Mouse (Mus musculus) thymus, postnatal 25 days (tissue): ENCODE measurements around the gene Tenm2.

Experiments used
- DNase-seq: peaks from one replicate; pipeline ENCODE4 v3.0.0; 2022

The Tenm2 gene

DNA sequence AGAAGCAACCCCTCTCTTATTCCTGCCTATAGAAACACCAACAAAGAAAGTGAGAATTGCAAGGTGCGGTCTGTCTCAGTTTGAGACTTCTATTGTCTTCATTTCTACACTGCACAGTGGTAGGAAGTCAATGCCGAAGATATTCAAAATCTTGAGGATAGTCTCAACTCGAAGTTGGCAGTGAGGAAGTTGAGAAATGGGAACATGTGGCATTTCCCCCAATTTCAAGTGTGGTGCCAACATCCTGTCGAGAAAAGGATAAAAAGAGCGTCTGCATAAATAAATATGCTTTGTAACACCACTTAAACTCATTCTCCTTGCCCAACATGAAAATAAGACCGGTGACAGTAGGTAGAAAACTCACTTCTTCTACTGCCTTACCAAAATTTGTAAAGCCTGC is 898.7 kb downstream of the Tenm2 start:
- no peak for DNase-seq

DNA sequence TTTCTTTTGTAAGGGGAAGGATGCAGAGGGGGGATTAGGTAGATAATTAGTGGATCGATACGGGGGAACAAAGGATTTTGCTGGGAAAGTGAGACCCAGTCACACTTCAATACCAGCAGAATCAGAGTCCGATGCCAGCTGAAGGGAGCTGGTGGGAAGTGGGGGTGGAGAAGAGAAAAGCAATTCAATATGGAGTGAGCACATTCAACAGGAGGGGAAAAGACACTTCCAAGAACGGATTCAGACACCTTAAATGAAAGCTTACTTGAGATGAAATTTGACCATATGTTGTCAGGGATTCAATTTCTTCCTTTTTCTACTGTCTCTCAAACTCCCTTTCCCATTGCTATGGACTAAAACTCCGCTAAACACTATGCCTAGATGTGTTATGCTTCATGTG is 900.6 kb downstream of the Tenm2 start:
- no peak for DNase-seq

DNA sequence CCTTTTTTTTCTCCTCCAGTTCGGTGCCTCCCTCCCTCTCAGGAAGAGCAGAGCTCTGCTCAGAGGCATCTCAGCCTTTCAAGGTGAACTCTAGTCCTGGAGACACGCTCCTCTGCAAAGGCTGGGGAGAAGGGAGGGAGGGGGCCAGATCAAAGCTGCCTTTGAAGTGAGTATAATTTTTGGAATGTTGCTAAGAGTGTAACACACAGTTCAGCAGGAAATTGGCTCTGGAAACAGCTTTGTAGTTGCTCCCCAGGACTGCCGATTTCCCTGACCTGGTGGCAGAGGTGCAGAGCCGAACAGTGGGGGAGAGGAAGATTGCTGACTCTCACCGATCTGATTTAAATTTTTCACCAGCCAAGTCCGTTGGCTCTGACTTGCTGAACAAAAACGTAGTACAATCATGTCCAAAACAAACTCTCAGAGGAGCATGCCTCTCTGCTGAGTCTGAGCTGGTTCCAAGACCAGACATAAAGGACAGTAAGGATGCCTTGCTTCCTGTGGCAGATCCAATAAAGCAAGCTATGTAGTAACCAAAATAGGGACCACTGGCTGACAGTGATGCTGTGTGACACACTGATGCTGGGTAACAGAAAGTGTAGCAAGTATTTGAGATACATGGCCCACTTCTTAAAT is 901.5 kb downstream of the Tenm2 start:
- DNase-seq = no peak

DNA sequence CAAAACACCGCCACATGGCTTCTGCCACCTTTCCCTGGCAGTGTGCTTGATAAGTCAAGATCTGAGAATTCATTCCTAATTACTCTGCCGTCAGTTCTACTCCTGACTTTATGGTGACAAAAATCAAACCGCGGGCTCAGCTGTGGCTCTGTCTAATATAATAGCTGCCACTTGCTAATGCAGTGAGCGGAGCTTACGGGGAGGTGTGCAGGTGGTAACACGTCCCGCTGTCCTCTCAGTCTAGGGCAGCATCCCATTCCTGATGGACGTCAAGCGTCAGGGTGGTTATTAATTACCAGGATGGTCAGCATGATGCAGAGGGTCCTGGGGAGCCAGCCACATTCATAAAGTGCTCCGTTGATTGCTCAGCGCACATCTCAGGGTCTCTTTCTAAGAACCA is 903.5 kb downstream of the Tenm2 start:
- DNase-seq = no peak

DNA sequence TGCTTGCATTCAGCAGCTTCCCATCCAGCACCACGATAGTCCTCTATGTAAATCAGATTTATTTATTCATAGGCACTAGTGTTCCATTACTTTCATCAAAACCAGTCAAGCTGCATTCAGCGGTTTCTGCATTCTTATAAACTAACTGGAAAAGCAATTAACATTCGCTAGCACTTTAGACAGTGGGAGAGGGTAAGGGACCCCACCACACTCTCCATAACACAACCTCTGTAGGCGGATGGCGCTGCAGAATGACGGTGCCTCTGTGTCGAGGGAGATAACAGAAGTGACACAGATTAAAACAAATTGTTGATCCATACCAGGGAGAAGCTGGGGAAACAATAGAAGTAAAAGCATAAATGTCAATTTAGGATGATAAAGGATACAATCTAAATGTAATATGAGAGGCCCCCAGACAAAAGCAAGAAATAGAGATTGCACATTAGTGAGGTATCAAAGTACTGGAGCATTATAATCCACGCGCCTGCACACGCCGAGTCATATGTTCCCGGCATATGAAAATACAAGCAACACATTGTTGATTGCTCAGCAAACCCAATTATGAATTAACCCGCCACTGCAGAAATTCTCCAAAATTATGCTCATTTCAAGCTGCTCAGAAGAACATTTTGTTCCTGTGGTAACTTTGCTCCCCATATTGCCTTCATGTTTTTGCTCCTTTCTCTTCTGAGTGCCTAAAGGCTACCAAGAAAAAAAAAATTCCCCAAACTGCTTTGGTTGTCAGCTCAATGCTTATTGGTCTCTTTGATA is 904.2 kb downstream of the Tenm2 start:
- no peak for DNase-seq

DNA sequence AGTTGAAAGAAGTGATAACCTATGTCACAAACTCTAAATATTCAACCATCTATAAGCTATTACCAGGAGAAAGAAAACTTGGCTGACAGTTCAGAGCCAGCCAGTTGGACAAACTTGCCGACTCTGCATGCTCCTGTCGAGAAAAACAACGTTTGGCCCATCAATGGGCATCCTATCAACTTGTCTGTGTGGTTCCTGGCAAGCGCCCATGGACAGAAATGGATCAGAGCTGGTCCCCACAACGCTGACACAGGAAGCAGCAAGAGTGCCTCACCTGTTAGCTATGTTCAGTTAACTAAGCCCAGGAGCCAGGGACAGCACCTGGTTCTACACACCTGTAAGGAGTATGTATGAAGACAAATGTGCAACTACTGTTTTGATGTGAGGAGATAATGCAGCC is 908.5 kb downstream of the Tenm2 start:
- no peak for DNase-seq

DNA sequence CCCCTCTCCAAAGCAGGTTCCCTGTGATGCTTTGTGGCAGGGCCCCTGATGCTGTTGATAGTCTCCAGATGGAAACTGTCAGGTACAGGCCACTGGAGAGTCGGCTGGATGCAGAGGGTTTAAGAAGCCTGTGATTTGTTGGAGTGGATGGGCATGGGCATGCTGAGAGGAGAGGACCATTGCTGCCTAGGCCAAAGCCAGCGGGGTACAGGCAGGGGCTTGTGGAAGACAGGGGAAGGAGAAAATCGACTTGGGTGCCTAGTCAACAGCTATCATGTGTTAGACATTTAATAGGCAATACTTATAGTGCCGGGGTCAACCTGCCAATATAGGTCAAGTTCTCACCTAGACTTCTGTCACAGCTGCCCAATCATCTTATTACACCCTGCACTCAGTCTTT is 926.4 kb downstream of the Tenm2 start:
- DNase-seq = no peak

DNA sequence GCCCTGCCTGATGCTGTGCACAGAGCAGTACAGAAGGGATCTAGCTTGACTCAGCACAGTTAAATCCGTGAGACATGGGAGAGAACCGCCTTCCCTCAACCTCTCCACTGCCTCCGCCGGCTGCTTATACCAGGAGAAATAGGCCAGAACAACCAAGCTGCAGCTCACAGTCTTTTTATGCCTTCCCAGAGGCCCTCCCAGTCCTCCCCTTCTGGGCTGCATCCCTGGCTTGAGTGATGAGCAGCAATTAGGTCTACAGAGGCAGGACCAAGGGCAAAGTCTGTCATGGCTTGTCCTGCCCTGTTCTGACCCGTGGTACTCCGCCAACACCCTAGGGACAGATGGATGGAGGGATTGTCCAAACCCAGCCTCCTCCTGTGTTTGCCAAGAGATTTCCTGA is 928.5 kb downstream of the Tenm2 start:
- DNase-seq = no peak

DNA sequence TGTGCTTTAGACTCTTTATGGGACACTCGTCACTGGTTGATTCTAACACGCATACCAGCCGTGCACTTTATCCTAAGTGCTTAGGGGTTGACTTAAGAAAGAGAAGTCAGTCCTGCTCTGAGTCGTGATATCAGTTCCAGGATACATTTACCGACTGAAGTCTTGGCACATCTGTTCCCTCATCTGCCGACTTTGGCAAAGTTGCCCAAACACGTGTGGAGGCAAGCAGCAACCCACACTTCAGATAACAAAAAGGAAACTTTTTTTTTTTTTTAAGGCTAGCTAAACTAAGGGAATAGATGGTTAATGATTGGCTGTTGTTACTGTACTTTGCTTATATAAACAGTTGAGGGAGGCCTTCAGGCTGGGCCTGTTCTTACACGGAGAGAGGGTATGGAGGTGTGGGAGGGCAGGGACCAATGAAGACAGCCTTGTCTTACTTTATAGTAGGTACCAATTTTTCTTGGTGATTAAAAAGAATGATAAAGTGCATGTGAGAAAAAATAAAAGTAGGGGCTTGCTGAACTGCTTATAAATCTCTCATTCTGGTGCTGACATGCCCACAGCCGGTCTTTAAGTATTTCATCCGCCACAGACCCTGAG is 930.3 kb downstream of the Tenm2 start:
- DNase-seq = no peak

DNA sequence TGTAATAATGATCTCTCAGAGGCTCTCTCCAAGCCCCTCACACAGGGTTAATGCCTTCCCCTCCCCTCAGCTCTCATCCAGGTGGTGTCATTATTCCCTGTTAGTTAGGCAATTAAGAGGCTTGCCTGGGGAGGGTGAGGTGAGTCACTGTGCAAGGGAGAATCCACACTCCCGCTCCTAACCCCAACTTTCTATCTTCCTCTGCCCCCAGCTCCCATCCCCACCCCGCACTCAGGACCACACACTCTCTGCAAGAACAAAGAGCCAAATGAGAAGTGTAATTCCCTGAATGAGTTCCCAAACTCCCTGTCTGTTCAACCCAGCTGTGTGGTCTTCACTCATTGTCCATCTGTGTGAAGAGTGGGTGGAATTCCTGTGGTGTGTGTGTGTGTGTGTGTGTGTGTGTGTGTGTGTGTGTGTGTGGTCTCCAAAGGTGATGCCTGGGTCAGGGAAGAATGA is 932.8 kb downstream of the Tenm2 start:
- DNase-seq = no peak

DNA sequence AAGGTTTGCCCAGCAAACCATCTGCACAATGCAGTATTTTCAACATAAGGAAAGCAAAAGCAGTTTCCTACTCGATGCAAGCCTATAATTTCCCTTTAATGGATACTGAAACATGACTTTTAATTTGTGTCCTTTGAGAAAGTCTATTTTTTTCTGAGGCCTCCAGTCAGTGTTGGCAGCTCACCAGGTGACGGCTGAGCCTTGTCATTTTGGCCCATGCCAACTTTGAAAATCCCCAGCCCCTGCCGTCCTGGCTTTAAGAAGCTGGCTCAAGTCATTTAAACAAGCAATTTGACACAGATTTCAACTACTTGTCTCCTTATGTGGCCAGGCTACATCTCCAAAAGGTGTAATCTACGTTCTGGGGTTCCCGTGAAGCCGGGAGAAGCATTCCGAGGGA is 933.7 kb downstream of the Tenm2 start:
- DNase-seq = no peak

DNA sequence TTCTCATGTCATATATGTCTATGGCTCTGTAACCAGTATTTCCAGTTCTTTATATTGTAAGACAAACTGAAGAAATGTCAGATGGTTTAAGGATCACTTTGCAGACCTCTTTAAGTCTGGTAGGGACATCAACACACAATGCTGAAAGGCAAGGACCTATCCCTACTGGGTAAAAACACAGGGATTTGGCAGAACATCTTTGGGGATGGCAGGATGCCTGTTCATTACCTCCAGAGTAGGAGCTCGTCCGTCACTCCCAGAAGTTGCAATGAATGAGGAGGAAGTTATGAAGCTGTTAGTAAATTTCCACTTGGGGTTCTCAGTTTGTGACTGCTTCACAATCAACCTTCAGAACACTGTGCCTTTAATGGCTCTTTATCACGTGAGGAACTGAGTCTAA is 939.2 kb downstream of the Tenm2 start:
- no peak for DNase-seq

DNA sequence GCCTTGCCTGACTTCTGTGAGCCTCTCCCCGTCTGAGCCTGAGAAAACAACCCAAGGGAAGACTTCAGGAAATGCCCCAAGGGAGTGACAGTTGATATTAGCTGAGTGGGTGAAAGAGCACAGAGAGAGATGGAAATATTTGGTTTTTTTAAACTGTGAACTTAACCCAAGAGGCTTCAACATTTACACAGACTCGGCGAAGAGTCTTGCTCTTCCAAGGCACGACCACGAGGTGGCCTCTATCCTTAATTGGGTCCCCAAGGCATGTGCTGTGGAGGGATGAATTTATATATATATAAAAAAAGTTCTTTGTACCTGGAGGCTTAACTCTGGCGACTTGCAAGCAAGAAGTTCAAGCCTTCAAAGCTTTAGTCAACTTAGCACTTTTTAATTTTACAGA is 943.6 kb downstream of the Tenm2 start:
- no peak for DNase-seq

DNA sequence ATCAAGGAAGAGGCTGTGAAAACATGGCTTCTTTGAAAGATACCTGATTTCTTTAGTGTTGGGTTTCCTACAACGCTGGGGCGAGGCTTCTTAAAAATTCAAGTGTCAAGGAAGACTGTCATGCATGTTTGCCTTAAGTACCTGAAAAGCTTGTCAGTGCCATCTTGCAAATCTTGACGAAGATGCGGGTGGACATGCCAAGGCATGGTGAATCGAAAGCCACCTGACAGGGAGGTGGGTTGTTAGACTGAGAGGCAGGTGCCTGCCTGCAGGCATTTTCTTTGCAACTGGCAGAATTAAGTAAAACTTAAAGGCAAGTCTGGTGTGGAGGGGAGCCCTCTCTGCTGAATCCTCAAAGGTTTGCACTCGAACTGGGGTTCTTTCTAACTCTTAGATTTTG is 949.5 kb downstream of the Tenm2 start:
- no peak for DNase-seq

DNA sequence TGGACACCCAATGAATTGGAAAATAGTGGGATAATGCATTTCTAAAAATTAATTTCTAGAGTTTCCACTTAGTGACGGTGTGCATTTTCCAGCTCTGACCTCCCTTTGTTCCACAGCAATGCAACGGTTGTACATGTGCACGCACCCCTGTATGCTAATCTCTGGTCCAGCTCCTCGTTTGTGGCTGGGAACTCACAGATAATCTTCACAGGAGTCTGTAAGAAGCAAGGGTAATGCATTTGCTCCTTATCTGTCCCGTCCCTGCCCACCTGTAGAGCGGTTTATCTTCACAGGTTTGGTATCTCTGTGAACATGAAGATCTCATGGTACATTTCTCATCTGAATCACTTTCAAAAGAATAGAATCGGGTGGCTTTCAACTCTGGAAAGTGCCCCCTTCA is 955.2 kb downstream of the Tenm2 start:
- DNase-seq = no peak

DNA sequence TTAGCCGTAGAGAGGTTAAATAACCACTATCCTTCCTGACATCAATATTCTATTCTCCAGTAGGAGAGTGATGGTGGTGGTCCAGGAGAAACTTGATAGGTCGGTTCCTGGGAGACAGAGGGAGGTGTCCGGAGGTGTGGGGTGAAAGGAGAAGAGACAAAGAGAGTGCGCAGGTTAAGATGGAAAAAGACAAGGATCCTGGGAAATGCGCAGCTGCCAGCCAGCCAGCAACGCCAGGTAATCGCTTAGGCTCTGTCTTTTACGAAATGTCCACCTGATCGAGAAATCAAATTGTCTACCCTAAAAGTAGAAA is 957.9 kb downstream of the Tenm2 start:
- no peak for DNase-seq

DNA sequence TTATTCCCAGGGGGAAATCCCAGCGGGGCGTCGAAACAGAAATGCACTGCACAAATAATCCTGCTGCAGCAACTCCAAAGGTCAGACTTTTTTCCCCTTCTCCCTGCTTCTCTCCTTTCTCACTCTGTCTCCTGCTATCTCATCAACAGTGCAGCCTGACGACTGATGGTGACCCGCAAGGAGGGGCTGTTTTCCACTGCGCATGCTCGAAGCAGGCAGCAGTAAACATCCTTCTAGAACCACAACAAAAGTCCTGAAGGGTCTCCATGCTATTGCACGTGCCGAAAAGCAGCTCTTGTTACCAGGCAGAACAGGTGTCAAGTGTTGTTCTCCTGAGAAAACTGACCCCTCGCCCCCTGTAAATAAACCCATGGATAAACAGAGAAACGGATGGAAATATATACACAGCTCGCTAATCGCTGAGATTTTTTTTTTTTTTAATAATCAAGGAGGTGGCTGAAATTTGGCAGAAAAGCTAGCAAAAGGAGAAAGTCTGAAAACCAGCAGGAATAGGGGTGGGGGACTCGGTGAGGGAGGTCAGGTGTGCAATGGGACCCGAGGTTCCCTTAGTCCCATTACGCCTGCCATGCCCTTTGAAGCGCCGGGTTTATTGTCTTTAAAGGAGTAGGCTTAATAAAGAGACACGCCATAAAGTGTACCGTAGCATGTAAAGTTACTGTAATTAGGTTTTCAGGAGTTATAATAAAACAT is 958.4 kb downstream of the Tenm2 start:
- DNase-seq = no peak

DNA sequence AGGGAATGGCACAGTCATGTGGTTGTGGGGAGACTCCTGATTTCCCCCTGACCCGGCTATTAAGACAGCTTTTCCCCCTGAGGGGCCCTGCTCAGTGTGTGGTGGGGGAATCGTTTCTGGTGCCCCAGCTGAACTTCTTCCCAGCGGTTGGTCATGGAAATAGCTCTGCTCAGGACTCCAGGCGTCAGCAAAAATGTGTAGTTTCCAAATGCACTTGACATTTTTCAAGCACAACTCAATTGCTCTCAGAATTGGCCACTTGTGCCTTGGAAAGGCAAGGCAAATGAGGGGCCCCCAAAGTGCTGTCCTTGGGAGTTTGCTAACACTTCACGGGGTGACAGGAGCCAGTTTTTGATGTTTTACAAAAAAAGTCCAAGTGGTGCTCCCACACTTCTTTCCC is 959.7 kb downstream of the Tenm2 start:
- DNase-seq = no peak

DNA sequence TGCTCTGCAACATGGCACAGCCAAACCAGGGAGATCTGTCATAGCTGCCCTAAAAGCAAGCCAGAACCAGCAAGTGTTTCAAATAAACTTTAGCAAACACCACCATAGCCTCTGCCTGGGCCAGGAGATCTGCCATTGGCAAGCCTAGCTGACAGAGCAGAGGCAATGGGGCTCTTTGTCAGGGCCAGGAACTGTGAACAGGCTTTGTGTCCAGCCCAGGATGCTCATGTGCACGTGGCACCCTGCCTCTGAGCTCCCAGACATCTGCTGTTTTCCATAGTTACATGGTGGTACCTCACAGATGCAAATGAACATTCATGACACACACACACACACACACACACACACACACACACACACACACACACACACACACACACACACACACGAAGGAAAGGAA is 963.6 kb downstream of the Tenm2 start:
- DNase-seq = no peak

DNA sequence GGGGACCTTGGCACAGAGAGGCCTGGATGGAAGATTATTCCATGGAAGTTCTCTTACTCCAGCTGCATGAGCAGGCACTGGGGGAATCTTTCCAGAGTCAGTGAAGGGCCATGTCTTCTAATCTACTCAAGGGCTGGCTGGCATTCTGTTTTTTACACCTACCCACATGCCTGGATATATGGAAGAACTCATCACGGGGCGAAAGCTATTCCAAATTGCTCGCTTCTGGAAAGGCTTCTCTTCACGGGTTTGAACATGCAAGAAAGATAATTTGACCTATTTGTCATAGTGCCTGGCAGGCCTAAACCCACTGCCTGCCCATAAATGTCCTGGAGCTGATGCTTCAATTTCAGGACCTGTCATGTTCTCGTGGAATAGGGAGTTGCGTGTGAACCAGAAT is 965.8 kb downstream of the Tenm2 start:
- no peak for DNase-seq

DNA sequence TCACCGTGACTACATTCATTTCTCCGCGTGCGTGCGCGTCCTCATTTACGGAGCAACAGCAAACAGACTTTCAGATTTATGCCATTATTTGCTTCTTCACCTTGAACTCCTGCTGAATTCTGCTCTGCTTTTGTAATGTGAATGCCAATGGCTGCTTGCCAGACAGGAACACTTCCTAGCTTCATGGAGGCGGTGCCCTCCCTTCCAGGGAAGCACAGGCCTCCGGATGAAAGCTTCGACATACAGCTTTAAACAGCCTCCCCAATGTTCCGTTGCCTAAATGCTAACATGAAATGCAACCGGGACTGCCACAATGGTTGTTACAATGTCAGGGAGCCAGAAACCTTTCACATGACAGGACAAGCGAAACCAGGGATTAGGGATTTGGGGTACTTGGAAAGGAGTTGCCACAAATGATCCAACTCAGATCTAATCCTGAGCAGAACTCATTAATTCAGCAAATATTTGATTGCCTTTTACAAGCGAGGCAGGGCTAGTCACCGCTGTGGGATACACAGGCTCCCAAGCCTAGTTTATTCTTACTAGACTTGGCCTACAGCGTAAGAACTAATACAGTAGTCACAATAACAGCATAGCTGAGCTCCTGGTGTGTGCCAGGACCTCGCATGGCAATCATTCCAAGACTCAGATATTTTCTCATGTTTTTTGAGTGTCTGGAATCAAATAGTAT is 970.8 kb downstream of the Tenm2 start:
- no peak for DNase-seq

DNA sequence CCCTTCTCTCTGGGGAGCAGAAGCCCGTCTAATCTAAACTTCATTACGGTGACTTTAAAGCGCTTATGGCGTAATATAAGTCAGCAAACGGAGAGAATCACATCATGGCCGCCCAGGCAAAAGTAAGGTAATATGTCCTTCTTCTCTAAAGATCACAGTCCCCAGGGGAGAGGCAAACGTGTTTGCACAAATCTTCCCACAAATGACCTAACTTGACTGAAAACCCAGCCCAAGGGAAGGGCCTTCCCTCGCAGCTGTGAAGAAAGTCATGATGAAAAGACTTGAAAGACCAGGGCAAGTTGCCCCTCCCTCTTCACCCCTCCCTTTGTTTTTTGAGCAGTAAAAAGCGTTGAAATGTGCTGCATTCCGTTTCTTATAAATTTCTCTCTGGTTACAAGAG is 971.9 kb downstream of the Tenm2 start:
- DNase-seq = no peak

DNA sequence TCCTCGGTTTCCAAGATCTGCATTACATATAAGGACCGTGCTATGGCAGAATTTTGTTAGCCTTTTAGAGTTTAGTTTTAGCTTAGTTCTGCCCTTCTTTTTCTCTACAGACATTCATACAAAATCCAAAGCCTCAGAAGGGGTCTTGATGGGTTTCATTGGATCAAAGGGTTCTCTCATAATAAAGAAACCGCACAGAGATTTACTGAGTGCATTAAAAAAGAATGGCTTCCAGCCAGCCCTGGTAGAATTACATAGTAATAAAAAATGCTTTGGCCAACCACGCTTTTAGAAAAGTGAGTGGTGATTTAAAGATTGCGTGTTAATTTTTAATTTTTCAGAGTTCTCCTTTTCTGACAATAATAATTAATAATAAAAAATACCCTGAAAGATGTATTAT is 978.6 kb downstream of the Tenm2 start:
- no peak for DNase-seq
